Mouse (Mus musculus) small intestine, adult 2 months (tissue): Measurements from ENCODE around the gene Rrad. TPM values are rescaled to one million over a fixed set of nuclear protein-coding genes. Genes with fewer than 3 reads are reported as not detected.

Source experiments
- H3K27ac ChIP-seq: fragments of 200-500 bp; 2 replicates; pipeline ENCODE4 v1.5.1; 2012; ENCODE audit warnings: low read depth, low read length, control low read depth, inconsistent platforms; ENCODE audit not compliant: insufficient read depth
- H3K27me3 ChIP-seq: fragments of 200-500 bp; 2 replicates; pipeline ENCODE4 v1.6.1; 2012; ENCODE audit warnings: mild to moderate bottlenecking, moderate library complexity, low read length, inconsistent platforms; ENCODE audit not compliant: control insufficient read depth, insufficient read depth
- H3K36me3 ChIP-seq: fragments of 200-500 bp; 2 replicates; pipeline ENCODE4 v1.6.1; 2012; ENCODE audit warnings: mild to moderate bottlenecking, low read length, control low read depth, inconsistent platforms; ENCODE audit not compliant: control insufficient read depth, insufficient read depth
- H3K4me1 ChIP-seq: fragments of 200-500 bp; 2 replicates; pipeline ENCODE4 v1.6.1; 2012; ENCODE audit warnings: low read length, inconsistent platforms, mixed read lengths; ENCODE audit not compliant: control insufficient read depth, insufficient read depth, insufficient read length
- H3K4me3 ChIP-seq: fragments of 200-500 bp; 2 replicates; pipeline ENCODE4 v1.5.1; 2012; ENCODE audit warnings: low read depth, mild to moderate bottlenecking, control low read depth, inconsistent platforms, low read length, moderate library complexity
- CTCF ChIP-seq: fragments of 200-500 bp; IDR thresholded peaks from 2 replicates; pipeline ENCODE4 v1.5.1; 2012; ENCODE audit warnings: low read depth, mild to moderate bottlenecking, control low read depth, inconsistent platforms, low read length, moderate library complexity, mixed read lengths; ENCODE audit not compliant: insufficient replicate concordance, insufficient read length; ENCODE audit errors: extremely low read depth
- POLR2A ChIP-seq: fragments of 200-500 bp; IDR thresholded peaks from 2 replicates; pipeline ENCODE4 v1.6.1; 2012; ENCODE audit warnings: low read depth, mild to moderate bottlenecking, control low read depth, inconsistent platforms, low read length, moderate library complexity
- WGBS: fragments of 180-500 bp; shearing (Covaris S2); methylation state at CpG from one replicate; pipeline ENCODE4 v1.1.7; 2018; 5-methylcytosine and 5-hydroxymethylcytosine counted together
- polyA plus RNA-seq: library from polyadenylated mRNA; depleted of rRNA; stranded (reverse); fragments of >200 nt; gene quantifications from 2 replicates; pipeline ENCODE4 v1.2.3, GENCODE M21; 2012

The Rrad gene
- polyA plus RNA-seq, 1 experiment = 5.2 TPM

GRCm38 (mm10) chr8:104630111-104630479 lies 1.0 kb downstream of the Rrad start:
- Histone ChIP-seq H3K27ac (no peak overlapping the region), H3K4me3 (peak overlapping the region; percentile 70; the same call in 1 of the 2 replicates), H3K27me3 (peaks cover 14% of the 10 kb centered on the region), H3K4me1 (no peaks in the 10 kb centered on the region; the same call in 1 of the 2 replicates), H3K36me3 (no peaks in the 10 kb centered on the region)
- TF ChIP-seq POLR2A (no peak), CTCF (no peak)
- WGBS = 29% methylated on average over 8 of the region's 8 CpGs

GRCm38 (mm10) chr8:104629306-104630110 lies 1.6 kb downstream of the Rrad start:
- Histone ChIP-seq H3K27ac (0 out of 2 replicates have a peak overlapping the region, but pooled peaks have one; percentile 3), H3K4me1 (no peaks in the 10 kb centered on the region; the same call in 1 of the 2 replicates), H3K27me3 (peaks cover 14% of the 10 kb centered on the region), H3K4me3 (no peak overlapping the region), H3K36me3 (no peaks in the 10 kb centered on the region)
- 67% methylated on average over 22 of the region's 22 CpGs for WGBS
- TF ChIP-seq POLR2A = no peak
- no peak for TF ChIP-seq CTCF

GRCm38 (mm10) chr8:104628402-104628801 lies 2.7 kb downstream of the Rrad start:
- TF ChIP-seq CTCF = no peak
- no peak for TF ChIP-seq POLR2A
- Histone ChIP-seq H3K4me1 (no peaks in the 10 kb centered on the region; the same call in 1 of the 2 replicates), H3K27me3 (peaks cover 14% of the 10 kb centered on the region), H3K27ac (no peak overlapping the region), H3K4me3 (no peak overlapping the region), H3K36me3 (no peaks in the 10 kb centered on the region)
- WGBS = 94% methylated on average over 21 of the region's 21 CpGs

- Histone ChIP-seq H3K27ac (no peak overlapping the region), H3K36me3 (no peaks in the 10 kb centered on the region), H3K27me3 (peaks cover 14% of the 10 kb centered on the region), H3K4me1 (no peaks in the 10 kb centered on the region; the same call in 1 of the 2 replicates), H3K4me3 (no peak overlapping the region)
- no peak for TF ChIP-seq POLR2A
- no peak for TF ChIP-seq CTCF
- WGBS = 63% methylated on average over 3 of the region's 4 CpGs
Measured at GRCm38 (mm10) chr8:104627065-104627740, 3.9 kb downstream of the Rrad start.

- TF ChIP-seq POLR2A (no peak), CTCF (no peak)
- no peaks in the 10 kb centered on the region for H3K27me3 ChIP-seq
- H3K36me3 ChIP-seq = no peaks in the 10 kb centered on the region
- WGBS = 57% methylated on average over 6 of the region's 6 CpGs
- no peaks in the 10 kb centered on the region for H3K4me1 ChIP-seq
- H3K4me3 ChIP-seq = no peak within 1 kb of the TSS
- no peak within 1 kb of the TSS for H3K27ac ChIP-seq
Measured at GRCm38 (mm10) chr8:104624161-104624560, 7.0 kb downstream of the Rrad start, which contains the start of gene Cdh16. Gene Cdh16, minus strand, starts transcription at chr8:104624396.

GRCm38 (mm10) chr8:104620765-104621164 lies 10.4 kb downstream of the Rrad start:
- Histone ChIP-seq H3K4me1 (no peaks in the 10 kb centered on the region), H3K4me3 (no peak overlapping the region), H3K36me3 (no peaks in the 10 kb centered on the region), H3K27ac (no peak overlapping the region), H3K27me3 (no peaks in the 10 kb centered on the region)
- TF ChIP-seq CTCF (no peak), POLR2A (no peak)
- 68% methylated on average over 5 of the region's 5 CpGs for WGBS

GRCm38 (mm10) chr8:104613119-104613518 lies 18.0 kb downstream of the Rrad start:
- H3K27me3 ChIP-seq = no peaks in the 10 kb centered on the region
- no peak overlapping the region for H3K4me3 ChIP-seq
- 58% methylated on average over 4 of the region's 4 CpGs for WGBS
- TF ChIP-seq POLR2A (no peak), CTCF (no peak)
- no peaks in the 10 kb centered on the region for H3K36me3 ChIP-seq
- H3K27ac ChIP-seq = no peak overlapping the region
- H3K4me1 ChIP-seq = no peaks in the 10 kb centered on the region
